Comparison of ENCODE assay signal across 10 mouse cellular contexts in genomic region chr11:62636105-62636839, GRCm38 (mm10). TPM values are rescaled to one million over a fixed set of nuclear protein-coding genes. Genes with fewer than 3 reads are reported as not detected.
DNase-seq lines count a peak whose midpoint lies in the region; ATAC-seq and TF ChIP-seq lines count a peak whose summit lies in the region.
"Had no signal": no experiment of that assay in that cellular context is flagged by ENCODE, and none has a peak within 500 bp of the region (broad histone marks: within the 10 kb centered on the region; RNA-seq: fewer than 3 reads in every experiment).

No protein-coding gene starts in this region.

- no peak overlapping the region for H3K4me3 ChIP-seq in hindbrain, embryonic 11.5 days (ENCODE audit: low read depth, low read length)
- H3K4me3 ChIP-seq in hindbrain, embryonic 12.5 days, result no peak overlapping the region
- no peak overlapping the region for H3K4me3 ChIP-seq in neural tube, embryonic 13.5 days
- H3K4me3 ChIP-seq in neural tube, embryonic 15.5 days (replicated peaks), result no peak overlapping the region
- no peak overlapping the region for H3K4me3 ChIP-seq in heart, postnatal 0 days (ENCODE audit: low read depth, low read length)
- no peak overlapping the region for H3K4me3 ChIP-seq in stomach, postnatal 0 days (ENCODE audit: low read depth, low read length)

- H3K27ac ChIP-seq in hindbrain, embryonic 11.5 days (ENCODE audit: low read depth, low read length), result no peak overlapping the region
- H3K27ac ChIP-seq in hindbrain, embryonic 12.5 days, result no peak overlapping the region
- H3K27ac ChIP-seq in neural tube, embryonic 13.5 days (replicated peaks), result no peak overlapping the region
- H3K27ac ChIP-seq in neural tube, embryonic 15.5 days (replicated peaks), result no peak overlapping the region
- peak overlapping the region; percentile 72 for H3K27ac ChIP-seq in heart, postnatal 0 days (ENCODE audit: low read depth)
- H3K27ac ChIP-seq in stomach, postnatal 0 days (replicated peaks), result peak overlapping the region; percentile 65

- no peak for TF ChIP-seq CTCF in heart, postnatal 0 days (IDR thresholded peaks at IDR 0.05; ENCODE audit: low read depth)
- TF ChIP-seq CTCF in stomach, postnatal 0 days (IDR thresholded peaks at IDR 0.05; ENCODE audit: low read depth), result no peak

- no peak for DNase-seq in hindbrain, embryonic 11.5 days (ENCODE audit: low spot score)
- DNase-seq in heart, postnatal 0 days (ENCODE audit: low spot score), result peak; percentile 28
- peak; percentile 12 for DNase-seq in stomach, postnatal 0 days (ENCODE audit: low spot score)
- DNase-seq: lung, adult 2 months; thymus, adult 2 months had no signal

- 60% methylated on average over 11 of the region's 11 CpGs for WGBS in hindbrain, embryonic 11.5 days
- 65% methylated on average over 11 of the region's 11 CpGs for WGBS in hindbrain, embryonic 12.5 days
- WGBS in neural tube, embryonic 13.5 days, result 72% methylated on average over 11 of the region's 11 CpGs
- WGBS in neural tube, embryonic 15.5 days, result 69% methylated on average over 11 of the region's 11 CpGs
- 30% methylated on average over 11 of the region's 11 CpGs for WGBS in heart, postnatal 0 days
- WGBS in stomach, postnatal 0 days, result 59% methylated on average over 11 of the region's 11 CpGs

- H3K27me3 ChIP-seq in hindbrain, embryonic 11.5 days (ENCODE audit: control insufficient read depth, insufficient read depth, low read length), result no peaks in the 10 kb centered on the region
- no peaks in the 10 kb centered on the region for H3K27me3 ChIP-seq in hindbrain, embryonic 12.5 days
- H3K27me3 ChIP-seq in neural tube, embryonic 13.5 days, result no peaks in the 10 kb centered on the region
- H3K27me3 ChIP-seq in neural tube, embryonic 15.5 days (replicated peaks), result no peaks in the 10 kb centered on the region
- H3K27me3 ChIP-seq in heart, postnatal 0 days (ENCODE audit: control insufficient read depth, insufficient read depth, low read length), result no peaks in the 10 kb centered on the region
- H3K27me3 ChIP-seq in stomach, postnatal 0 days (ENCODE audit: control insufficient read depth, insufficient read depth, low read length), result no peaks in the 10 kb centered on the region

- 0 out of 2 replicates have a peak overlapping the region, but pooled peaks have one; percentile 17 for H3K9ac ChIP-seq in hindbrain, embryonic 11.5 days (ENCODE audit: low read depth, low read length)
- H3K9ac ChIP-seq in hindbrain, embryonic 12.5 days, result no peak overlapping the region
- H3K9ac ChIP-seq in neural tube, embryonic 13.5 days, result peak overlapping the region; percentile 26; the same call in 1 of the 2 replicates
- no peak overlapping the region for H3K9ac ChIP-seq in neural tube, embryonic 15.5 days (replicated peaks)
- no peak overlapping the region for H3K9ac ChIP-seq in heart, postnatal 0 days (replicated peaks; ENCODE audit: low read depth, low read length)
- H3K9ac ChIP-seq in stomach, postnatal 0 days (ENCODE audit: low read length), result no peak overlapping the region

- TF ChIP-seq EP300 in heart, postnatal 0 days (IDR thresholded peaks at IDR 0.05; ENCODE audit: low read depth), result no peak
- no peak for TF ChIP-seq EP300 in stomach, postnatal 0 days (optimal IDR thresholded peaks at IDR 0.05)

- H3K4me1 ChIP-seq in hindbrain, embryonic 11.5 days (replicated peaks; ENCODE audit: control insufficient read depth, insufficient read depth, low read length), result 0 out of 2 replicates have a peak, but pooled peaks cover 2% of the 10 kb centered on the region
- peaks cover 21% of the 10 kb centered on the region for H3K4me1 ChIP-seq in hindbrain, embryonic 12.5 days
- H3K4me1 ChIP-seq in neural tube, embryonic 13.5 days (replicated peaks), result peaks cover 28% of the 10 kb centered on the region
- peaks cover 11% of the 10 kb centered on the region for H3K4me1 ChIP-seq in neural tube, embryonic 15.5 days
- H3K4me1 ChIP-seq in heart, postnatal 0 days (ENCODE audit: control insufficient read depth, insufficient read depth), result peaks cover 66% of the 10 kb centered on the region
- H3K4me1 ChIP-seq in stomach, postnatal 0 days (replicated peaks; ENCODE audit: control insufficient read depth, insufficient read depth), result peaks cover 7% of the 10 kb centered on the region

- H3K36me3 ChIP-seq in hindbrain, embryonic 11.5 days (ENCODE audit: control insufficient read depth, insufficient read depth, low read length), result no peaks in the 10 kb centered on the region
- 0 out of 2 replicates have a peak, but pooled peaks cover 4% of the 10 kb centered on the region for H3K36me3 ChIP-seq in hindbrain, embryonic 12.5 days
- H3K36me3 ChIP-seq in neural tube, embryonic 13.5 days, result no peaks in the 10 kb centered on the region
- no peaks in the 10 kb centered on the region for H3K36me3 ChIP-seq in neural tube, embryonic 15.5 days
- no peaks in the 10 kb centered on the region for H3K36me3 ChIP-seq in heart, postnatal 0 days (replicated peaks; ENCODE audit: control insufficient read depth, insufficient read depth, low read length)
- no peaks in the 10 kb centered on the region for H3K36me3 ChIP-seq in stomach, postnatal 0 days (ENCODE audit: control insufficient read depth, insufficient read depth, low read length)

- no peak for ATAC-seq in hindbrain, embryonic 11.5 days (ENCODE audit: low FRiP score)
- no peak for ATAC-seq in hindbrain, embryonic 12.5 days (ENCODE audit: low FRiP score)
- no peak for ATAC-seq in neural tube, embryonic 13.5 days (ENCODE audit: low read depth)
- no peak for ATAC-seq in neural tube, embryonic 15.5 days (ENCODE audit: low FRiP score)
- ATAC-seq in heart, postnatal 0 days (ENCODE audit: insufficient read depth, low read depth), result no peak
- no peak for ATAC-seq in stomach, postnatal 0 days (ENCODE audit: low FRiP score, low TSS enrichment)
- ATAC-seq in megakaryocyte-erythroid progenitor cell, adult 5-6 weeks (replicated peaks; ENCODE audit: low FRiP score, low TSS enrichment, poor library complexity, severe bottlenecking), result no peak
- ATAC-seq: activated CD4-positive, CD25-positive, alpha-beta regulatory T cell, adult 4 months had no signal

- no peaks in the 10 kb centered on the region for H3K9me3 ChIP-seq in hindbrain, embryonic 11.5 days (ENCODE audit: control insufficient read depth, low read length)
- no peaks in the 10 kb centered on the region for H3K9me3 ChIP-seq in hindbrain, embryonic 12.5 days (replicated peaks)
- no peaks in the 10 kb centered on the region for H3K9me3 ChIP-seq in neural tube, embryonic 13.5 days
- H3K9me3 ChIP-seq in neural tube, embryonic 15.5 days (replicated peaks), result no peaks in the 10 kb centered on the region
- no peaks in the 10 kb centered on the region for H3K9me3 ChIP-seq in heart, postnatal 0 days (replicated peaks; ENCODE audit: control insufficient read depth, low read length)
- no peaks in the 10 kb centered on the region for H3K9me3 ChIP-seq in stomach, postnatal 0 days (ENCODE audit: control insufficient read depth, low read length)

- H3K4me2 ChIP-seq in hindbrain, embryonic 11.5 days (replicated peaks; ENCODE audit: low read depth, low read length), result no peak overlapping the region
- H3K4me2 ChIP-seq in hindbrain, embryonic 12.5 days (replicated peaks), result no peak overlapping the region
- no peak overlapping the region for H3K4me2 ChIP-seq in neural tube, embryonic 13.5 days
- H3K4me2 ChIP-seq in neural tube, embryonic 15.5 days, result no peak overlapping the region
- H3K4me2 ChIP-seq in heart, postnatal 0 days (ENCODE audit: low read depth, low read length), result peak overlapping the region; percentile 19; the same call in 1 of the 2 replicates
- no peak overlapping the region for H3K4me2 ChIP-seq in stomach, postnatal 0 days (replicated peaks; ENCODE audit: low read depth)

RNA-seq across cellular contexts. Expression of gene Lrrc75a, which starts 12.1 kb away (rescaled TPM):
- polyA plus RNA-seq in hindbrain, embryonic 11.5 days (2014; fragmentation: Nextera tagmentation; extraction: Ambion mirVana), result 16.2 and 16.7 TPM in 2 replicates
- 18.0 and 19.1 TPM in 2 replicates for polyA plus RNA-seq in hindbrain, embryonic 12.5 days (2016; fragmentation: Nextera tagmentation; extraction: Ambion mirVana)
- 8.5 and 8.9 TPM in 2 replicates for polyA plus RNA-seq in neural tube, embryonic 13.5 days (2015; fragmentation: Nextera tagmentation; extraction: Ambion mirVana)
- 8.2 and 8.5 TPM in 2 replicates for polyA plus RNA-seq in neural tube, embryonic 15.5 days (2015; fragmentation: Nextera tagmentation; extraction: Ambion mirVana)
- total RNA-seq in heart, postnatal 0 days (2014; rRNA removed; ENCODE audit: low replicate concordance), result 33.6 and 33.9 TPM in 2 replicates
- 9.3 and 9.6 TPM in 2 replicates for polyA plus RNA-seq in heart, postnatal 0 days (2015; fragmentation: Nextera tagmentation; extraction: Ambion mirVana)
- polyA plus RNA-seq in stomach, postnatal 0 days (2015; fragmentation: Nextera tagmentation; extraction: Ambion mirVana), result 7.3 and 8.4 TPM in 2 replicates
- 2.1 and 3.1 TPM in 2 replicates for total RNA-seq in megakaryocyte-erythroid progenitor cell, adult 5-6 weeks (2014; fragmentation: Nextera tagmentation)
- 0.99 and 1.8 TPM in 2 replicates for total RNA-seq in megakaryocyte-erythroid progenitor cell, adult 5-6 weeks (2017)

RNA-seq across cellular contexts. Expression of gene Mmgt2, which starts 12.2 kb away (rescaled TPM):
- polyA plus RNA-seq in hindbrain, embryonic 11.5 days (2014; fragmentation: Nextera tagmentation; extraction: Ambion mirVana), result 38.8 and 43.5 TPM in 2 replicates
- 34.5 and 38.7 TPM in 2 replicates for polyA plus RNA-seq in hindbrain, embryonic 12.5 days (2016; fragmentation: Nextera tagmentation; extraction: Ambion mirVana)
- polyA plus RNA-seq in neural tube, embryonic 13.5 days (2015; fragmentation: Nextera tagmentation; extraction: Ambion mirVana), result 21.4 and 25.6 TPM in 2 replicates
- 23.2 and 30.8 TPM in 2 replicates for polyA plus RNA-seq in neural tube, embryonic 15.5 days (2015; fragmentation: Nextera tagmentation; extraction: Ambion mirVana)
- total RNA-seq in heart, postnatal 0 days (2014; rRNA removed; ENCODE audit: low replicate concordance), result 11.1 and 36.0 TPM in 2 replicates
- 38.9 and 40.6 TPM in 2 replicates for polyA plus RNA-seq in heart, postnatal 0 days (2015; fragmentation: Nextera tagmentation; extraction: Ambion mirVana)
- 30.2 and 35.9 TPM in 2 replicates for polyA plus RNA-seq in stomach, postnatal 0 days (2015; fragmentation: Nextera tagmentation; extraction: Ambion mirVana)
- total RNA-seq in megakaryocyte-erythroid progenitor cell, adult 5-6 weeks (2014; fragmentation: Nextera tagmentation), result 16.4 and 29.7 TPM in 2 replicates
- 9.1 and 14.8 TPM in 2 replicates for total RNA-seq in megakaryocyte-erythroid progenitor cell, adult 5-6 weeks (2017)

Comparison
In these comparisons a context has a peak if more than half of its experiments do, and no peak if none do; other contexts are left out.
1. H3K9ac ChIP-seq: peak in hindbrain, embryonic 11.5 days (single experiment) and neural tube, embryonic 13.5 days (single experiment); none in hindbrain, embryonic 12.5 days (single experiment), neural tube, embryonic 15.5 days (single experiment), heart, postnatal 0 days (single experiment) and stomach, postnatal 0 days (single experiment).
2. H3K27ac ChIP-seq: peak in heart, postnatal 0 days (single experiment) and stomach, postnatal 0 days (single experiment); none in hindbrain, embryonic 11.5 days (single experiment), hindbrain, embryonic 12.5 days (single experiment), neural tube, embryonic 13.5 days (single experiment) and neural tube, embryonic 15.5 days (single experiment).